Mouse (Mus musculus) ES-E14 (cell line): ENCODE results near the gene Zdhhc3. TPM values are rescaled to one million over a fixed set of nuclear protein-coding genes. Genes with fewer than 3 reads are reported as not detected.

Experiments
- DNase-seq: peaks from one replicate; pipeline ENCODE4 v3.0.0-alpha.2; 2013; ENCODE audit warnings: low read depth, low spot score
- H3K27ac ChIP-seq: 2 replicates; pipeline ENCODE4 v1.5.1; 2012; ENCODE audit warnings: low read depth, mild to moderate bottlenecking, low read length, moderate library complexity, mixed read lengths; ENCODE audit not compliant: poor library complexity, insufficient read depth, severe bottlenecking
- H3K36me3 ChIP-seq: 2 replicates; pipeline ENCODE4 v1.6.1; 2012; ENCODE audit warnings: mild to moderate bottlenecking, low read length, moderate library complexity, mixed read lengths; ENCODE audit not compliant: control insufficient read depth, poor library complexity, insufficient read depth, severe bottlenecking
- H3K4me1 ChIP-seq, 2 experiments: fragments of 150-350 bp in 1 of 2; sonication (generic) in 1 of 2; 2 replicates each; pipeline ENCODE4 v1.6.1; 2012; ENCODE audit warnings: low read length in 2 of 2, mild to moderate bottlenecking in 1 of 2, mixed read lengths in 1 of 2; ENCODE audit not compliant: control insufficient read depth in 2 of 2, insufficient read depth in 2 of 2, poor library complexity in 1 of 2
- H3K4me3 ChIP-seq, 2 experiments: fragments of 150-350 bp in 1 of 2; sonication (generic) in 1 of 2; 2 replicates each; pipeline ENCODE4 v1.5.1; 2012; ENCODE audit warnings: low read length in 2 of 2, low read depth in 1 of 2, mild to moderate bottlenecking in 1 of 2, mixed read lengths in 1 of 2; ENCODE audit not compliant: insufficient read depth in 1 of 2, poor library complexity in 1 of 2, severe bottlenecking in 1 of 2
- H3K9ac ChIP-seq: 2 replicates; pipeline ENCODE4 v1.6.1; 2012; ENCODE audit warnings: low read depth, mild to moderate bottlenecking, low read length, mixed read lengths; ENCODE audit not compliant: poor library complexity, insufficient read depth, severe bottlenecking
- H3K9me3 ChIP-seq: fragments of 150-350 bp; sonication (generic); 2 replicates; pipeline ENCODE4 v1.6.1; 2012; ENCODE audit warnings: low read depth, mild to moderate bottlenecking, low read length; ENCODE audit not compliant: control insufficient read depth, insufficient read depth
- MAFK ChIP-seq: IDR thresholded peaks from 2 replicates; pipeline ENCODE4 v1.6.1; 2014; ENCODE audit warnings: mild to moderate bottlenecking, low read depth, low read length, inconsistent platforms; ENCODE audit not compliant: insufficient read depth
- ZC3H11A ChIP-seq: IDR thresholded peaks from 2 replicates; pipeline ENCODE4 v1.6.1; 2012; ENCODE audit warnings: low read depth, mild to moderate bottlenecking, inconsistent platforms, low read length, borderline replicate concordance
- in situ Hi-C, 2 experiments: fragments of 600-800 bp; cut with MboI; formaldehyde crosslinking; loops; one replicate each; pipeline ENCODE4 v1.15.1; 2025; ENCODE audit warnings: low sequenced_read_pairs in 2 of 2, inconsistent platforms in 1 of 2; ENCODE audit not compliant: unreplicated experiment in 2 of 2
- total RNA-seq: library from RNA; depleted of rRNA; stranded (reverse); fragments of 300-350 nt; gene quantifications from 2 replicates; pipeline ENCODE4 v1.2.3, GENCODE M21; 2012; rRNA removed

Gene Zdhhc3
- total RNA-seq, 1 experiment: 36.6 TPM

DNA sequence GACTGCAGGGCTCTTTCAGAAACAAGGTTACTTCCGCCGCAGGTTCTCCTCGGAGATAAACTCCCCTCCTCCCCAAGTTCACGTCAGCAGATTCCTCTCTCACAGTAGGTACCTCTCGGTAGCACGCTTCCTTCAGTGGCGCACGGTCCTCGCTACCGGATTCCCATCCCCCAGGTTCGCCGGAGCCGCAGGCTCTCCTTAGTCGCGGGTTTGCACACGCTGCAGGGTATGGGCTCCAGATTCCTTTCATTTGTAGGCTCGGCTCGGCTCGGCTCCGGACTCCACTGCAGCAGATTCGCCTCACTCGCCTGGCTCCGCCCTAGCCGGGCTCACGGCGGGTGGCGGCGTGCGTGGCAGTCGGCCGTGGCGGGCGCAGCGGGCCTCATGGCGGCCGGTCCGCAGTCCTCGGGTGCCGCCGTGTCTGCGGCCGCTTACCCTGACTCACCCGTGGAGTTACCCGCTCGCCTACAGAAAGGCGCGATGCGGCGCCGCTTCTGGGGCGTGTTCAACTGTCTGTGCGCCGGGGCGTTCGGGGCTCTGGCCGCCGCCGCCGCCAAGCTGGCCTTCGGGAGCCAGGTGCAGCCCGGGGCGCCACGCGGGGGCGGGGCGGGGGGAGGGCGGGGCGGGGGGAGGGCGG lies 91.9 kb downstream of the Zdhhc3 start, which contains the start of gene Tmem42:
Gene Tmem42, plus strand, starts transcription at position 332 of the 637 bp plus-strand sequence.
- H3K4me1 ChIP-seq: peaks cover 0 to 2% of the 10 kb centered on the region in 2 experiments; a peak in 1 of 4 replicates
- H3K36me3 ChIP-seq: peaks cover 7% of the 10 kb centered on the region
- TF ChIP-seq MAFK: no peak; the same call in 1 of the 2 replicates
- peak; percentile 93 for TF ChIP-seq ZC3H11A
- H3K4me3 ChIP-seq: peak within 1 kb of the TSS; percentile 80 to 85
- H3K9me3 ChIP-seq: no peaks in the 10 kb centered on the region
- peak within 1 kb of the TSS; percentile 84 for H3K9ac ChIP-seq
- H3K27ac ChIP-seq: peak within 1 kb of the TSS; percentile 60
- DNase-seq: peak; percentile 69
- in situ Hi-C loops: loop anchor here in 1 of 2 experiments (25.0 kb wide), 1 partner anchor 1284 kb away; no protein-coding TSS in a partner anchor

Other genes with a start within 250 kb of the Zdhhc3 start
- gene Zfp445, start 247.2 kb downstream of the Zdhhc3 start, total RNA-seq: 80.8 and 84.1 TPM in 2 replicates
- gene Zkscan7, start 227.5 kb downstream of the Zdhhc3 start, total RNA-seq: 1.4 and 2.3 TPM in 2 replicates
- gene Zfp105, start 190.1 kb downstream of the Zdhhc3 start, total RNA-seq: 13.5 and 16.8 TPM in 2 replicates
- 3.2 and 5.6 TPM in 2 replicates for gene 1110059G10Rik, start 162.2 kb downstream of the Zdhhc3 start, total RNA-seq
- 81.6 and 91.4 TPM in 2 replicates for gene Kif15, start 162.2 kb downstream of the Zdhhc3 start, total RNA-seq
- 4.8 and 5.0 TPM in 2 replicates for gene Tmem42, start 91.9 kb downstream of the Zdhhc3 start, total RNA-seq
- 0.22 and 0.37 TPM in 2 replicates for gene Tgm4, start 78.5 kb downstream of the Zdhhc3 start, total RNA-seq
- gene Exosc7, start within 50 bp of the Zdhhc3 start, total RNA-seq: 83.4 and 94.6 TPM in 2 replicates
- gene Clec3b, start 37.7 kb upstream of the Zdhhc3 start, total RNA-seq: 0.32 TPM in 1 of 2 replicates, not detected in the other
- gene Cdcp1, start 102.8 kb upstream of the Zdhhc3 start, total RNA-seq: 3.3 and 6.4 TPM in 2 replicates
- 4.8 and 9.5 TPM in 2 replicates for gene Tmem158, start 147.6 kb upstream of the Zdhhc3 start, total RNA-seq